Mouse (Mus musculus): ENCODE measurements around the gene Ahdc1. TPM values are rescaled to one million over a fixed set of nuclear protein-coding genes. Genes with fewer than 3 reads are reported as not detected.

The Ahdc1 gene
- total RNA-seq, 2 experiments from 2014 or later: 0.33 to 7.0 TPM

DNA sequence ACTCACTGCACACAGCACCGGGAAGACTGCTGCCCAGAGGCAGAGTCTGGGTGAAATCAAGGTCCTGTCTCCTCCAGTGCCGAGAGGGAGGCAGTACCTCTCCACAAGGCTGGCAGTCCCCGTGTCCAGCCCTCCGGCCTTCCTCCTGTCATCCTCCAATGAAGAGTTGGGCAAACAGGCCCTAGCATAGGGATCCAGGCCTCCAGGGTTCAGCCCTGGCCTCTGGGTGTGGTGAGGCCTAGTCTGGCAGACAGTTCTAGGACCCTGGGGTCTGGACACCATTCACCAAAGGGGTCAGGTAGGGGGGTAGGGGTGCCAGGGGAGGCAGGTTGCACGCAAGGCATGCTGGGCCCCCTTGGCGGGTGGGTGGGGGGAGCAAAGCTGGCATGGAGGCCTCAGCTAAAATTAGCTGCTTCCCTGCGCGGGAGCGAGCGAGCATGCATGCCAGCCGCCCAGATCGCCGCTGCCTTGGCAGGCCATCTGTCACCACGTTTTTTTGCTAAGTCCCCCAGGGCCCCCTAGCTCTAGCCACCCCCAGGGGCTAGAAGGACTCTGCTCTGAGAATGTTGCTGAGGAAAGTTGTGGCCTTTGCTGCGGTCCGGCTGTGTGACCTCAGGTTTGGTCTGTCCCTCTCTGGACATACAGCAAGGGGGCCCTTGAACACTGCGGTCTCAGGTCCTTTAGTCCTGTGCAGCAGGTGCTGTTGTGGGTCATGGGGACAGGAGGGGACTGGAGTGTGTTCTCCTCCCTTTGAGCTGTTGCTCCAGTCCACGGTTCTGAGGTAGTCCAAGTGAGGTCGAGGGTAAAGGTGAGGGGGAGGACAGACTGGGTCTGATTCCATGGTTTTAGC, 38.2 kb downstream of the Ahdc1 start:
- no peak for ATAC-seq (replicated peaks; ENCODE audit: low FRiP score, low TSS enrichment, poor library complexity, severe bottlenecking)

DNA sequence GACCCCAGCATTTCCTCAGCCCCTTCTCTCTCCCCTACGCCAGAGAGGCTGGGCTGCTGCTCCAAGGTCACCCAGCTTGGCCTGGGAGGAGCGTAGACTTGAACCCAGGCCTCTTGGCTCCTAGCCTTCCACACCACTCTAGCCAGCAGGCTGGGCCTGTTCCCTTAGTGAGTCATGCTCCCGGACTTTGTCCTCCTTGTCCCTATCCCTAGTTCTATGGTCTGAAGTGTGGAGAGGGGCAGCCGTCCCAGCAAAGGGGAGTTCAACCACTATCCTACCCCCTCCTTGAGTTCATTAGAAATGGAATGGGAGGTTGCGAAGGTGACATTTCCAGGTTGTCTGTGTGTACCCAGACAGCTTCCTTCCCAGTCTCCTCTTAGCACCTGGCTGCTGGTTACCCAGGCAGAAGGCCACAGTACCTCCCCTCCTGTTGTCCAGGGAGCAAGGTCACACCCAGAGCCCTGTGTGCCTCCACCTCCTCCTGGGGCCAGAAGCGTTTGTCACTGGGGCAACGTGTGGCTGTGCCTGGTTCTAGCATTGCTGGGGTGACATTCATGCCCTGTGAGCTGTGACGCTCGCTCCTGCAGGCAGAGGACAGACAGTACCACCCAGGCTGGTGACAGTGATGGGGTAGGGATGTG, 39.3 kb downstream of the Ahdc1 start:
- ATAC-seq (replicated peaks; ENCODE audit: low FRiP score, low TSS enrichment, poor library complexity, severe bottlenecking): no peak

DNA sequence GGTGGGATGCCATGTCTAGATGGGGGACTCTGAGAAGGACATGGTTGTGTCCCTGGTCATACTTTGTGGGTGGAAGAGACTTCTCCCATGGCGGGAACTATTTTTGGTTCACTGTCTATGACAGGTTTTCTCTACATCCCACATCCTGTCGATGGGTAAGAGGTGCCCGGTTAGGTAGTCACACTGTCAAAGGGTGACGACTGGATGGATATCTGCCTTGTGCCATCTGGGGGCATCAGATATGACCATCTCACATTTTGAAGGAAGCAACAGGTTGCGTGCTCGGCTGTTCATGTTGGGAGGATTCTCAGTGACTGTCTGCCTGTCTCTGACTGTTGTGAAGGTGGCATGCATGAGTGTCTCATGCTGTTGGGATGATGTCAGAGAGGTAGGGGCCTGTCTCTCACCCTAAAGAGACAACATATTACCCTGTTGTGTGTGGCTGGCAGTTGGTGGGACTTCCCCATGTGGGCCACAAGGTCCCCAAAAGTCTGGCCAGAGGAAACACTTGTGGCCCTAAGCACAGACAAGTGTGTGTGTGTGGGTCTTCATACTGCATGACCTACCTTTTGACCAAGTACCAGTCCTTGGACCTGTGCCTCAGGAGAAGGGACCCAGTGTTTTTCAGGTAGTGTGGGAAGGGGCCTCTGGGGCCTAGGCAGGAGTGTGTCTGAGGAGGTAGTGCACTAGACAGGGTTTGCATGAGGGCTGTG, 39.9 kb downstream of the Ahdc1 start:
- no peak for ATAC-seq (replicated peaks; ENCODE audit: low FRiP score, low TSS enrichment, poor library complexity, severe bottlenecking)

DNA sequence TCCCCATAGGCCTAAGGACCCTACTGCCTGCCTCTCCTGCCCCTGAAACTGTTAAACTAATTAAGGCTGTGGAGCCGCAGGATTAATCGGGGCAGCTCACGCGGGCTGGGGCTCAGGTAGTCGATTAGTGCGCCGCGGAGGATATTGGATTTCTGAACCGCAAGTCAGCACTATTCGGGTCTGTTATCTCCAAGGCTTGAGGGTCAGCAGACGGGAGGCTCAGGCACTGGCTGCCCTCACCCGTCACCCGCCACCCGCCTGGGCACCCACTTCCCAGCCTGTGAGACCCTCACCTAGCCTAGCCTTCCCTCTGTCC, 40.4 kb downstream of the Ahdc1 start:
- no peak for ATAC-seq (replicated peaks; ENCODE audit: low FRiP score, low TSS enrichment, poor library complexity, severe bottlenecking)

DNA sequence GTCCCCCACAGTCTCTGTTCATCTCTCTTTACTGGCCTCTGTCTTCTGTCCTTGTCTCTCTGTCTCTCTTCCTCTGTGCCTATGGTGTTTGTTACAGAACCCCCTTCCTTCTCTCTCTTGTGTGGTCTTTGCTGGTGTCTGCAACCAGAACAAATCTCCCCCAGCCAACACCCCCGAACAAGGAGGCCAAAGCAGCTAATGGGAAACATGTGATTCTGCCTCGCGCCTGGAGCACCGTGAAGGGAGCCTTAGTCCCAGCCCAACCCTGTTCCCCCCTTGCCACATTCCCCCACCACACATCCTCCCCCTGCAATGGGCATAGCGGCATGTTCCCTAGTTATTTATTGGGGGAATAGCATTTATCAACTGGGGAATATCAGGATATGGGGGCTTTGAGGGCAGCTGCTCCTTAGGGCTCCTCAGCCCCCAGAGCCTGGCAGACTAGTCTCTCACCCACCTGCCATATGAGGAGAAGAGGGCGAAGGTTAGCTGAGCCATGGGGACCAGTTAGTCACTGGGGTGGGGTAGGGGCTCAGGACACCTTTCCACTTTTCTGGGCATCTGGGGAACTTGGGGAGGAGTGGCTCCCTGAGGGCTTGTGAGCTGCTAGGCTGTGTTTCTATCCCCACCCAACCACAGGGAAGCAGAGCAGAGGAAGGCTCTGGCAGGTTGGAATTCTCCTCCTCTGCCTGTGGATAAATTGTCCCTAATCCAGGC, 41.1 kb downstream of the Ahdc1 start:
- ATAC-seq (replicated peaks; ENCODE audit: low FRiP score, low TSS enrichment, poor library complexity, severe bottlenecking): no peak

DNA sequence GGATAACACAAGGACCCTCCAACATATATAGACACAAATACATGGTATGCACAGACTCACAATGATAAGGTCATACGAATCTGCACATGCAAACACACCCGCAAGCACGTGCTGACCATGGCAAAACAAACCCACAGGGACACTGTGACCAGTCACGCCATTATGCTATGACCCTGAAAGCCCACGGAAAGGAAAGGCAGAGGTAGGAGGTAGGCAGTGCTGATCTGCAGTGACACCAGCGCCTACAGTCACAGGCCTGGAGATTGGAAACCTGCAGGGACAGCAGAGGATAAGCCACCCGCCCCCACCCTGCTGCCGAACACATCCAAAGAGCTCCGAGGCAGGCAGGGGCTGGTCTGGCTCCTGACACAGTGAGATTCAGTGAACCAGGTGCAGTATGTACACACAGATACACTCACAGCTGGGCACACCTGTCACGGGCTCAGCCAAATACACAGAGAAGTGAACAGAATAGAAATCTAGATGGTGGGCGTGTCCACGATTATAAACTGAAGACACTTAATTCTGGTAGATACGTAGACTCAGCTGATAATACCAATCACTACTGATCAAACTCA, 42.0 kb downstream of the Ahdc1 start:
- ATAC-seq (replicated peaks; ENCODE audit: low FRiP score, low TSS enrichment, poor library complexity, severe bottlenecking): no peak

DNA sequence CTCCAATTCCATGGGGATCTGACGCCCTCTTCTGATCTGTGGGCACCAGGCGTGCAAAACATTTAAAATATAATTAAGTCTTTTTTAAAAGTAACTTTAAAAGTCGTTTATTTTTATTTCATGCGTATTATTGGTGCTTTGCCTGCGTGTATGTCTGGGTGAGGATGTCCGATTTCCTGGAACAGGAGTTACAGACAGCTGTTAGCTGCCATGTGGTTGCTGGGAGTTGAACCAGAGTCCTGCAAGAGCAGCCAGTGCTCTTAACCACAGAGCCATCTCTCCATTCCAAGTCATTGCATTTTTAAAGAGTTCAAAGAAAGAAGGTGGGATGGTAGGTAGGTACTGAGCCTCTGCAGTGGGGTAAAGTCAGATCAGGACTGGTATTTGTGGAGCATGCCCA, 43.5 kb downstream of the Ahdc1 start:
- no peak for ATAC-seq (replicated peaks; ENCODE audit: low FRiP score, low TSS enrichment, poor library complexity, severe bottlenecking)

DNA sequence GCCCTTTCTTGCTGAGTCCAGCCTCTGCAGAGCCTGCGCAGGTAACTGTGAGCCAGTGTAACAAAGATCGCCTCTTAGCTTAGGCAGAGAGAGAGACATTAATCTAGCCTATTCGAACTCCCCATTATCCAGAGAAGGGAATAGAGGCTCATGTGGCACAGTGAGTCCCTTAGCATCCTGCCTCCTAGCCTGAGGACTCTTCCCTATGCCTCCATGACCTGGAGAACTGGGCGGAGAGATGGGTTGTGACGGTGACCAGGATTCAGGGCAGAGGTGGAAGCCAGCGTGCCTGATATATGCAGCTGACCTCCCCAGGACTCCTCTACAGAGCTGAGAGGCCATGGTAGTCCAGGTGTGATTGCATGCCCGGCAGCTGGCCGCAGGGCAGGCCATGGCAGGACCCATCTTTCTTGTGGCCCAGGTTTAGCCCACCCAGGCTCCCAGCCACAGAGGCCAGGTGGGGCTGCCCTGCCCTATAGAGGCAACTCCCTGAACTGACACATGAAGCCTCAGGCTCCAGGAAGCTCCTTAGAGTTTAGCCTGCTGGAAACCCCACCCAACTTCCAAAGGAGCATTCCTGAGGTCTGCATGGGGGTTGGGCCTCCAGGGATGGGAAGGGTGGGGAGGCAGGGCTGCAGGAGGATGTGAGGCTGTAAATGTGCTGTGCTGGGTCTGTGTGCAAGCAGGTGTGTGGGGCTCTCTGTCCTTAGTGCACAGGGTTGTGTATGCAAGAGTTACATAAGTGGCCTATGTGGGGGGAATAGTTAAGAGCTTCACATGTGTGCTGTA, 44.3 kb downstream of the Ahdc1 start:
- no peak for ATAC-seq (replicated peaks; ENCODE audit: low FRiP score, low TSS enrichment, poor library complexity, severe bottlenecking)

DNA sequence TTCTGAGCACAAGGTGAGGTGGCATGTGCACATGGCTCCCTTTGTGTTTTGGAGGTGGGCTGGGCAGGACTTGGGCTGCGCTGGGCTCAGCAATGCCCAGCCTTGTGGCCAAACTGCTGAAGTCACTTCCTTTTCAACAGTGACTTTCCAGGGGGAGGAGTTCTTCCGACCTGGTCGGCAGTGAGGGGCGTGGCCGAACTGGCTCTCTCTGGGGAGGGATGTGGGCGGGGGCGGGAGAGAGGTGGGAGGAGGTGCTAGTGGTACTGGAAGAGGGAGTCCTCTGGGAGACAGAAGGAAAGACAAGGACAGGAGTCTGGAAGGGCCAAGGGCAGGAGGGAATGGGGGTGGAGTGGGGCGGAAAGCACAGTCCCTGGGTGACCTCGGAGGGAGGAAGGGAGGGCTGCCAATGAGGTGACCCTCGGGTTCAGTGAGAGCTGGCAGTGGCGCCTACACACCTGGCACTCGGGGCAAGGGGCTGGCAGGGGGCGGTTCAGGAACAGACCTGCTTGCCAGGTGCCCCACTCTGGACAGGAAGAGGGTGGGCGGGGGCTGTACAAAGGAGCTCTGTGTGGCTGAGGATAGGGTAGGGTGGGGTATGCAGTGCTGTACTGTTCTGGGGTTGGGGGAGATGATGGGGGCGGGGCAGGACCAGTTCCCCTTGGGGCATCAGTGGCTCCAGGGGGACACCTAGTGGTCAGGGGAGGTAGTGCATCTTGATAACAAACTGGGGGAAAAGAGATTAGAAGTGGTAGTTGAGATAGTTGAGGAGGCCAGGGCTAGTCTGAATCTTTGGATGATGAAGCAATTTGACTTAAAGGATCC, 45.2 kb downstream of the Ahdc1 start:
- ATAC-seq (replicated peaks; ENCODE audit: low FRiP score, low TSS enrichment, poor library complexity, severe bottlenecking): peak; percentile 16; the same call in 1 of the 2 replicates

DNA sequence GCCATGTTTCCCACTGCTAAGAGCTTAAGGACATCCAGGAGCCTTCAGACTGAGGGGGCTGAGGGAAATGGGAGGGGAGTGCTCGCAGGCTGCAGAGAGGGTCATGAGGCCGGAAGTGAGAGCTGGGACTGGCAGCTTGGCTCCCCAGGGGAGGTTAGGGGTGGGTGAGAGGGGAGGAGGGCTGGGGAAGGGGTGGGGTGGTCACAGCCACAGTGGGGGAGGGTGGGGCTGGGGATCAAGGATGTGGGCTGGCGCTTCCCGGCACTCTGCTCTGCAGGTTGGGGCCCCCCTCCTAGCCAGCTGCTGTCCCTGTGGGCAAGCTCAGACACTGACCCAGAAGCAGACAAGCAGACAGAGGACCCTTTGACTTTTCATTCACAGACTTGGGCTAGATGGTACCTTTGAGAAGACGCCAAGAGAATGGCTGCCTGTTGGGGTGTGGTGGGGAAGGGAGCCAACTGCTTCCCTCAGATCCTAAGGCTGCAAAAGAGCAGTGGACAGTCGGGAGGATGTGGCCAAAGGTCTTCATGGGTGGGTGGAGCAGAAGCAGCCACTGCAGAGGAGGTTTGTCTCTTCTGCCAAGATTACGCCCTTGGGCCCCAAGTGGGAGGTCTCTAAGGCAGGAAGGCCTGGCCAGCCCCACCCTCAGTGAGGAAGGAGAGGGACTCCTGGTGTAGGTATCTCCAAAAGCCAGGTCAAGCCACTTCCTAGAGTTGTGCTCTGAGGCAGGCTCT, 46.5 kb downstream of the Ahdc1 start:
- ATAC-seq (replicated peaks; ENCODE audit: low FRiP score, low TSS enrichment, poor library complexity, severe bottlenecking): peak; percentile 50

DNA sequence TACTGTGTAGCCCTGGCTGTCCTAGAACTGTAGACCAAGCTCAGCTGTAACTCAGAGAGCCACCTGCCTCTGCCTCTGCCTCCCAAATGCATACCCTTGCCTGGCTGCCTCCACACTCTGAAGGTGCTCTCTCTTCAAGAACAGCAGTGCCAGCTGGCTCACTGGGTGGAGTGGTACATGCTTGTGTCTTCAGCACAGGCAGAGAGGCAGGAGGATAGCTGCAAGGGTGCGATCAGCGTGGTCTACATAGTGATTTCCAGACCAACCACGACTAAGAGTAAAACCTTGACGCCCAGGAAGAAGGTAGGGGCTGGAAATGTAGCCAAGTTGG, 47.0 kb downstream of the Ahdc1 start:
- no peak for ATAC-seq (replicated peaks; ENCODE audit: low FRiP score, low TSS enrichment, poor library complexity, severe bottlenecking)

DNA sequence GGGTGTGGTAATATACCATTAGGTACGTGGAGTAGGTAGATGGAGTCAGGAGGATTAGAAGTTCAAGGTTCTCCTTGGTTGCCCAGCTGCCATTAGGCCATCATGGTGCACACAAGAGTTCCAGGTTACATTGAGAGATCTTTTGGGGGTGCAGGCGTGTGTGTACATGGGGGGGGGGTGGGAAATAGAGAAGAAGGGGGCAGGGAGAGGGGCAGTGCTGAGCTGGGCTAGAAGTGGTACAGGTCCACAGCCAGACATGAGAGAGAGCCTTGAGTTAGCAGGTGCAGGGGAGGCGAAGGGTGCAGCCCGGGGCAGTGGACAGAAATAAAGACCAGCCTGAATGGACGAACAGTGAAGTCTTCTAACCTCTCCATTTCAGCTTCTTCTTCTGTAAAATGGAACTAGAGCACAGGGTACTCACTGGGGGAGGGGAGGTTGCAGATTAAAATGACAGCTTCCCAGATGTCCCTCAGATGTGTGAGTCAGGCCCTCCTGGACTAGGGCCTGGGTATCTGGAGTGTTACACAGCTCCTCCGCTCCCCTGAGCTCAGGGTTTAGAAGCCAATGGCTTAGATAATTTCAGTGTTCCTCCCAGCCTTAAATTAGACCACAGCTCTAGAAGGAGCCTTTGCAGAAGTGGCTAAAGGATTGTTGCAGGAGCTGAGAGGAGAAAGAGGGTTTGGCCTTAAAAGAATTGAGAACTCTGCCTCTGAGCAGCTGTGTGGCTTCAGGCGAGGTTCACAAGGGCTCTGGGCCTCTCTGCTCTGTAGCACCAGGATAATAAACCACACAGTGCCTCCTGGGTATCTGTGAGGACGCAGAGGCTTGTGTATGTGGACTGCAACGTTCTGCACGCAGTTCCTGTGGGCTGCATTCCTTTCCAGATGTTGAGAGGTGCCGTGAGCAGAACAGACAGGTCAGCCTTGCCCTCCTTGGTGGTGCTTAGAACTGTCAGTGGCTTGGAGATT, 47.7 kb downstream of the Ahdc1 start:
- peak; percentile 55 for ATAC-seq (replicated peaks; ENCODE audit: low FRiP score, low TSS enrichment, poor library complexity, severe bottlenecking)

DNA sequence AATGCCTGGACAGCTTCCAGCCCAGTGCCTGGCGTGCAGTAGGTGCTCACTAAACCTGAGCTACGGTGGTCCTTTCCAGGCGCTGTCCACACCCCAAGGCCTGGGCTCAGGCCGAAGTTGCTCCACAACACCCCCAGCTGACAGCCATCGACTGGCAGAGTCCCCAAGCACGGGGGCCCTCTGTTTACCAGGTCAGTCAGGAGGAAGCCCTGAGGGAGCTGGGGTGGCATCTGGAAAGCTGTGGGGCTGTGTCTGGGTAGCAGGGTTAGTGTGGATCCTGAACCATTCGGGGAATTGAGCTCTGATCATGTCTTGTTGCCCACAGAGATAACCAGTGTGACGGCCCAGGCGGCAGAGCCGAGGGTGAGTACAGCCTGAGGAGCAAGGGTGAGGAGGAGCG, 49.6 kb downstream of the Ahdc1 start:
- ATAC-seq (replicated peaks; ENCODE audit: low FRiP score, low TSS enrichment, poor library complexity, severe bottlenecking): no peak

DNA sequence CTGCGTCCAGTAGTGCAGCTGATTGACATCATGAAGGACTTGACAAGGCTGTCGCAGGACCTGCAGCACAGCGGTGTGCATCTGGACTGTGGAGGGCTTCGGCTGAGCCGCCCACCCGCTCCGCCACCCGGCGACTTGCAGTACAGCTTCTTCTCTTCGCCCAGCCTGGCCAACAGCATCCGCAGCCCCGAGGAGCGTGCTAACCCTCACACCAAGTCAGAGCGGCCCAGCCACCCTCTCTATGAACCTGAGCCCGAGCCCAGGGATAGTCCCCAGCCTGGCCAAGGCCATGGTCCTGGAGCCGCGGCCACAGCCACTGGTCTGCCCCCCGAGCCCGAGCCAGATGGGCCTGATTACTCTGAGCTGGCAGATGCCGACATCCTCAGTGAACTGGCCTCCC, 50.7 kb downstream of the Ahdc1 start:
- ATAC-seq (replicated peaks; ENCODE audit: low FRiP score, low TSS enrichment, poor library complexity, severe bottlenecking): no peak

DNA sequence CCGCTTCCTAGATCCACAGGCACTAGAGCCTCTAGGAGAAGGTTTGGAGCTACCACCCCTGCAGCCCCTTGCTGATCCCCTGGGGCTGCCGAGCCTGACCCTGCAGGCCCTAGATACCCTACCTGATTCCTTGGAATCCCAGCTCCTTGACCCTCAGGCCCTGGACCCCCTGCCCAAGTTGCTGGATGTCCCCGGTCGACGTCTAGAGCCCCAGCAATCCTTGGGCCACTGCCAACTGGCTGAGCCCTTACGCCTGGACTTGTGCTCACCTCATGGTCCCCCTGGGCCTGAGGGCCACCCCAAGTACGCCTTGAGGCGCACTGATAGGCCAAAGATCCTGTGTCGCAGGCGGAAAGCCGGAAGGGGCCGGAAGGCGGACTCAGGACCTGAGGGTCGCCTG, 51.2 kb downstream of the Ahdc1 start:
- ATAC-seq (replicated peaks; ENCODE audit: low FRiP score, low TSS enrichment, poor library complexity, severe bottlenecking): no peak

DNA sequence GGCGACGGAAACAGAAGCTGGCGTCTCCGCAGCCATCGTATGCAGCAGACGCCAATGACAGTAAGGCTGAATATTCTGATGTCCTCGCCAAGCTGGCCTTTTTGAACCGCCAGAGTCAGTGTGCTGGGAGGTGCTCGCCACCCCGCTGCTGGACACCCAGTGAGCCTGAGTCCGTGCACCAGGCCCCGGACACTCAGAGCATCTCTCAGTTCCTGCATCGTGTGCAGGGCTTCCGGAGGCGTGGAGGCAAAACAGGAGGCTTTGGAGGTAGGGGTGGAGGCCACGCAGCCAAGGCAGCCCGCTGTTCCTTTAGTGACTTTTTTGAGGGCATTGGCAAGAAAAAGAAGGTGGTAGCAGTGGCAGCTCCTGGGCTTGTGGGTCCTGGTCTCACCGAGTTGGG, 52.1 kb downstream of the Ahdc1 start:
- ATAC-seq (replicated peaks; ENCODE audit: low FRiP score, low TSS enrichment, poor library complexity, severe bottlenecking): no peak

DNA sequence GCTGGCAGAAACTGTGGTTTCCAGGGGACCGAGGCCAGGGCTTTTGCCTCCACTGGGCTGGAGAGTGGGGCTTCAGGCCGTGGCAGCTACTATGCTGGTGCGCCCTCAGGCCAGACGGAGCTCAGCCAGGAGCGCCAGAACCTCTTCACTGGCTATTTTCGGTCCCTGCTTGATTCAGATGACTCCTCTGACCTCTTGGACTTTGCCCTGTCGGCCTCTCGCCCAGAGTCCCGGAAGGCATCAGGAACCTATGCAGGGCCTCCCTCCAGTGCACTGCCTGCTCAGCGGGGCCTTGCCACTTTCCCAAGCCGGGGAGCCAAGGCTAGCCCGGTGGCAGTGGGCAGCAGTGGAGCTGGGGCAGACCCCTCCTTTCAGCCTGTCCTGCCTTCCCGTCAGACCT, 52.7 kb downstream of the Ahdc1 start:
- ATAC-seq (replicated peaks; ENCODE audit: low FRiP score, low TSS enrichment, poor library complexity, severe bottlenecking): no peak
